Mouse (Mus musculus) forebrain, embryonic 15.5 days (tissue): ENCODE measurements around the gene Tmem8. TPM values are rescaled to one million over a fixed set of nuclear protein-coding genes. Genes with fewer than 3 reads are reported as not detected.
"Not testable (repeated sequence)": the region's sequence is repeated elsewhere in the genome, so short reads cannot be mapped to it uniquely, and the experiment has no call there.

Experiments used
- ATAC-seq: fragments of 200-750 bp; cut with Nextera tagmentation; replicated peaks from 2 replicates; pipeline ENCODE4 v1.8.0; 2017; ENCODE audit warnings: mild to moderate bottlenecking, moderate TSS enrichment, moderate library complexity
- H3K27ac ChIP-seq: fragments of 300-500 bp; sonication (generic); replicated peaks from 2 replicates; pipeline ENCODE4 v1.5.1; 2015; ENCODE audit warnings: mild to moderate bottlenecking, inconsistent platforms
- H3K27me3 ChIP-seq: fragments of 300-500 bp; sonication (generic); 2 replicates; pipeline ENCODE4 v1.6.1; 2015; ENCODE audit warnings: inconsistent platforms
- H3K36me3 ChIP-seq: fragments of 300-500 bp; sonication (generic); 2 replicates; pipeline ENCODE4 v1.6.1; 2015; ENCODE audit warnings: mild to moderate bottlenecking, inconsistent platforms
- H3K4me1 ChIP-seq: fragments of 300-500 bp; sonication (generic); 2 replicates; pipeline ENCODE4 v1.6.1; 2015; ENCODE audit warnings: inconsistent platforms
- H3K4me2 ChIP-seq: fragments of 300-500 bp; sonication (generic); replicated peaks from 2 replicates; pipeline ENCODE4 v1.6.1; 2015; ENCODE audit warnings: mild to moderate bottlenecking, inconsistent platforms
- H3K4me3 ChIP-seq: fragments of 300-500 bp; sonication (generic); 2 replicates; pipeline ENCODE4 v1.5.1; 2015; ENCODE audit warnings: mild to moderate bottlenecking, inconsistent platforms
- H3K9ac ChIP-seq: fragments of 300-500 bp; sonication (generic); replicated peaks from 2 replicates; pipeline ENCODE4 v1.6.1; 2015; ENCODE audit warnings: mild to moderate bottlenecking, inconsistent platforms
- H3K9me3 ChIP-seq: fragments of 300-500 bp; sonication (generic); 2 replicates; pipeline ENCODE4 v1.6.1; 2016; ENCODE audit warnings: inconsistent platforms
- WGBS: fragments of 180-500 bp; shearing (Covaris S2); methylation state at CpG from one replicate; pipeline ENCODE4 v1.1.7; 2015; ENCODE audit warnings: mixed read lengths; 5-methylcytosine and 5-hydroxymethylcytosine counted together
- polyA plus RNA-seq: library from polyadenylated mRNA; unstranded; fragments of >200 nt; fragmentation: Nextera tagmentation; extraction: Ambion mirVana; gene quantifications from 2 replicates; pipeline ENCODE4 v1.2.1, GENCODE M21; 2015

Gene Tmem8
- polyA plus RNA-seq, 1 experiment from 2014 or later, result 2.1 TPM

DNA sequence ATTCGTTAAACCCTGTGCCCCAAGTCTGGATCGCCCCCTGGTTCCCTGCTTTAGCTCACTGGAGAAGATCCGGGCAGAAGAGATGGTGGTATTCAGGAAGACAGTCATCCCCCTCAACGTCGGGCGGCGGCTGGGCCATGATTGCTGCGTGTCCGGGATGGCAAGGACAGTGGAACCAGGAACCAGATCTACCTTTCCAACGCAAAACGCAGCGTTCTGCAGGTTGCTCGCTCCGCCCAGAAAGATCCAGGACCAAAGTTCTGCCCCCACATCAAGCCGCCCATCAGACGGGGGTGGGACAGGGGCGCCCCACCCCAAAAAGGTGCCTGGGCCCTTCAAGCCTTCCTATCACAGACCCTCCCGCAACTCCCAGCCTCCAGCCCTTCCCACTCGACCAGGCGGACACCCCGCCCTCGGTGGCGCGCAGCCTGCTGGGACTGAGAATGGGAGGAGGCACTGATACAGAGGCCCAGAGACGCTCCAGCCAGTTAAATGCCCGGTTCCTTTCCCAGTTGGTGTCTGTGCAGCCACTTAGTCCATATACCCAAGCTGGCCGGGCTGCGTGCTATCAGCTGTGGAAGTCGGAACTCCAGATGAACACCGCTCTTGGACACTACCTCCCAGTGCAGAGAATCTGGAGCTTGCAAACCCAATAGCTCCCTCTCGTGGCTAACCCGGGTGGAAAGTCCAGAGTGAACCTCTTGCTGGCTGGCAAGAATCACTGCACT is 23.0 kb upstream of the Tmem8 start, which contains the start of gene Decr2:
Decr2 (minus strand) TSS at position 433 of the 728 bp plus-strand sequence.
- WGBS, result 2% methylated on average over 32 of the region's 32 CpGs
- H3K9me3 ChIP-seq, result no peaks in the 10 kb centered on the region

DNA sequence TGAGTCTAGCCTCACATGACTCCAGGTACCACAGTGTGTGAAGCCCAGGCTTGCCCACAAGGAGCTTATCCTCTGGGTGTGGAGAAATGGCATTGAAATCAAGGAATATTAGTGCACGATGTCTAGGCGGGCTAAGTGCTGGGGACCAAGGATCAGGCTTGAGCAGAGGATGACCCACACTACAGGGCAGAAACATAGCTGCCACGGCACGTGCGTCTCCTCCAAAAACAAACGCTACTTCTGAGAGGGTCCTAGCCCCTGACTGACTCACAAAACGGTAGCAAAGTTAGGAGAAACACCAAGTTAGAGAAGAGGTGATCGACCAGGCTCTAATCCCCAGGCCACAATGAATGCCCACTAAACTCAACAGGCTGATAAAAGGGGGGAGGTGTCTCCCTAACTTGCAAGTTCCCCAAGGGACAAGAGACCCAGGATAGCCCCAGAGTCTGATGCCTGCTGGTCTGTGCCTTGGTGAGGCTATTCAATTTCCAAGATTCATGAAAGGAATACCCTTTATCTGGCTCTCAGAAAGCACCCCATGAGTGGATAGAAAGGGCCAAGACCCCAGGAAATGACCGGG is 18.5 kb upstream of the Tmem8 start:
- H3K36me3 ChIP-seq, result no peaks in the 10 kb centered on the region
- H3K27ac ChIP-seq, result peak overlapping the region; percentile 63; the same call in 1 of the 2 replicates
- H3K27me3 ChIP-seq, result no peaks in the 10 kb centered on the region
- H3K4me3 ChIP-seq, result peak overlapping the region; percentile 58
- ATAC-seq, result no peak
- peak overlapping the region; percentile 72 for H3K9ac ChIP-seq
- peak overlapping the region; percentile 81 for H3K4me2 ChIP-seq
- WGBS, result 22% methylated on average over 9 of the region's 9 CpGs
- no peaks in the 10 kb centered on the region for H3K9me3 ChIP-seq
- H3K4me1 ChIP-seq, result peaks cover 13% of the 10 kb centered on the region

More for the DNA sequence above, 23.0 kb upstream of the Tmem8 start, which contains the start of gene Decr2:
- peak within 1 kb of the TSS; percentile 81 for H3K27ac ChIP-seq
- peak within 1 kb of the TSS; percentile 57 for H3K4me3 ChIP-seq
- H3K36me3 ChIP-seq, result no peaks in the 10 kb centered on the region
- ATAC-seq, result peak; percentile 86
- peak within 1 kb of the TSS; percentile 78 for H3K9ac ChIP-seq
- H3K4me2 ChIP-seq, result peak within 1 kb of the TSS; percentile 74
- H3K27me3 ChIP-seq, result no peaks in the 10 kb centered on the region
- peaks cover 6% of the 10 kb centered on the region; the same call in 1 of the 2 replicates for H3K4me1 ChIP-seq

DNA sequence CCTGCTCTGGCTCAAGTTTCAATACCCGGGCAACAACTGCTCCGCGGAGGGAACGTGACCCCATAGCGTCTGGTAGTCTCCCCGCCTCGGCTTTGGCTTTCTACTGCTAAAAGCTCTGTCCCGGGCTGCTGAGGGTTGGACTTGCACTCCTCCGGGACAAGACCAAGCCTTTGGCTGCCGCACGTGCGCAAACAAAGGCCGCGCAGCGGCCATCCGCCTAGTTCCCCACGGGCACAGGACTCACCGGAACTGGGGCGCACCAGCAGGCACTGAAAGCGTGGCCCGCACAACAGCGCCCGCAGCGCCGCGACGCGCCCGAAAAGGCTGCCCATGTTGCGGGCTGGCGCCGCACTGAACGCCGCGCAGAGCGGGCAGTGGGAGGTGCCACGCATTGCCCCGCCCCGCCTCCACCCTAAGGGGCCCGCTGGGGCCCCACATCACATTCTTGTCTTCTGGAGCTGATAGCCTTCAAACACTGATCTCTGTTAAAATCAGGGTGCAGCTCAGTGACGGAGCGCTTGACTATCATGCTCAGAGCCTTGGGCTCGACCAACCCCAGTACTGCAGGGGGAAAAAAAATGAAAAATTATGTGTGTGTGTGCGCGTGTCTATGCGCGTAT is 17.9 kb upstream of the Tmem8 start, which contains the start of gene Nme4:
Nme4 (minus strand) TSS at position 482 of the 620 bp plus-strand sequence.
- peak; percentile 86 for ATAC-seq
- Histone ChIP-seq H3K27me3 (no peaks in the 10 kb centered on the region), H3K9ac (peak within 1 kb of the TSS; percentile 72), H3K4me3 (peak within 1 kb of the TSS; percentile 58), H3K4me1 (peaks cover 13% of the 10 kb centered on the region), H3K4me2 (peak within 1 kb of the TSS; percentile 81), H3K27ac (peak within 1 kb of the TSS; percentile 63), H3K36me3 (no peaks in the 10 kb centered on the region), H3K9me3 (no peaks in the 10 kb centered on the region)
- WGBS, result 3% methylated on average over 47 of the region's 47 CpGs

DNA sequence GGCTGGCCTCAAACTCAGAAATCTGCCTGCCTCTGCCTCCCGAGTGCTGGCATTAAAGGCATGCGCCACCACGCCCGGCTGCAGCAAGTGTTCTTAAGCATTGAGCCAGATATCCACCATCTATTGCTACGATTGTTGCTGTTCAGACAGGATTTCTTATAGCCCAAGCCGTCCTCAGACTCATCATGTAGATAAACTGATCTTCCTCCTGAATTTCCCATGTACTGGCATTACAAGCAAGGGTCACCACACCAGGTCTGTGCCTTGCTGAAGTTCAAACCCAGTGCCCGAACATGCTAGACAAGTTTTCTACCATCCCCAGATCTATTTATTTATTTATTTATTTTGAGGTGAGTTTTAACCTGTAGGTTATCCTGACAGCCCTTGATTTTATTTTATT is 14.6 kb upstream of the Tmem8 start:
- Histone ChIP-seq H3K36me3 (no peaks in the 10 kb centered on the region), H3K27me3 (no peaks in the 10 kb centered on the region), H3K27ac (no peak overlapping the region), H3K4me1 (peaks cover 13% of the 10 kb centered on the region), H3K9me3 (no peaks in the 10 kb centered on the region), H3K9ac (no peak overlapping the region), H3K4me2 (no peak overlapping the region), H3K4me3 (no peak overlapping the region)
- ATAC-seq, result no peak
- WGBS, result 92% methylated on average over 7 of the region's 7 CpGs

DNA sequence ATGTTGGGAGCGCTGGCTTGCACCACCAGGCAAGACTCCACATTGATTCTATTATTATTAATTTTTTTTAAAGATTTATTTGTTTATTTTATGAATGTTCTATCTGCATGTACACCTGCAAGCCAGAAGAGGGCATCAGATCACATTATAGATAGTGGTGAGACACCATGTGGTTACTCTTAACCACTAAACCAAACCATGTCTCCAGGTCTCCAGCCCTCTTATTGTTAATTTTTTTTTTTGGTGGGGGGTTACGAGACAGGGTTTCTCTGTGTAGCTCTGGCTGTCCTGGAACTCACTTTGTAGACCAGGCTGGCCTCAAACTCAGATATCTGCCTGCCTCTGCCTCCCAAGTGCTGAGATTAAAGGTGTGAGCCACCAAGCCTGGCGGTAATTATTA is 13.8 kb upstream of the Tmem8 start:
- not testable (repeated sequence) for H3K9ac ChIP-seq, H3K9me3 ChIP-seq, H3K36me3 ChIP-seq, H3K27ac ChIP-seq, H3K27me3 ChIP-seq, H3K4me3 ChIP-seq, H3K4me2 ChIP-seq, ATAC-seq
- WGBS, result 54% methylated on average over 3 of the region's 3 CpGs
- peaks cover 13% of the 10 kb centered on the region for H3K4me1 ChIP-seq

DNA sequence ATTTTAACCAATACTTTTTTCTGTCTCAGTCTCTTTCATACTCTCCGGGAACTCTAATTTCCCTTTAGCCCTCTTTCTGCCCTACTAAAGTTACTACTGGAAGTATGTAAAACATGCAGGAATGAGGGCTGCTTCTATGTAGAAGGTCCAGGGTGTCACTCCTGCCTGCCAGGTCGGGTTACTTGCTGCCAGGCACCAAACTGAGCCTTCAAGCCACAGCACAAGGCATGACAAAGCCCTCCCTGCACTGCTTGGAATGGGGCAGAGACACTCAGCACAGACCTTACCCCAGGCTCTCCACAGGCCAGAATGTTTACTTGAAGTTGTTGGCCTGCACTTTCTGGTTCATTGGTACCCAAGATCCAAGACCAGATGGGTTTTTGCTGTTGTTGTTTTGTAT is 12.9 kb upstream of the Tmem8 start:
- no peaks in the 10 kb centered on the region for H3K36me3 ChIP-seq
- H3K9ac ChIP-seq, result no peak overlapping the region
- peaks cover 6% of the 10 kb centered on the region for H3K4me1 ChIP-seq
- no peaks in the 10 kb centered on the region for H3K9me3 ChIP-seq
- no peak for ATAC-seq
- H3K27me3 ChIP-seq, result no peaks in the 10 kb centered on the region
- H3K4me2 ChIP-seq, result no peak overlapping the region
- H3K27ac ChIP-seq, result no peak overlapping the region
- 43% methylated on average over 2 of the region's 2 CpGs for WGBS
- no peak overlapping the region for H3K4me3 ChIP-seq

DNA sequence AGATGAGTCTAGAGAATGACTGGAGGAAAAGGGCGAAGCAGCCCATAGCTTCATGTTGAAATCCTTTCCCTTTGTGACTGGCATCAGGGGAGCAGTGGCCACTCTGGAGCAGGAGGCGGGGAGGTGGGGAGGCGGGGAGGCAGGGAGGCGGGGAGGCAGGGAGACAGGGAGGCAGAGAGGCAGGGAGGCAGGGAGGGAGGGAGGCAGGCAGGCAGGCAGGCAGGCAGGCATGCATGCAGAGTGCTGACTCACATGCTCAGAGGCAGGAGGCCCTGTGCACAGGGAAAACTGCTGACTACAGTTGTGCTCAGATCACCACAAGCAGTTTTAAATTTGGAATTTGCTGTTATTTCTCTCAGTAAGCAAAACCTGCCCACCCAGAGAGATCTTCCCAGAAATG is 11.6 kb upstream of the Tmem8 start:
- H3K9ac ChIP-seq, result no peak overlapping the region
- 40% methylated on average over 4 of the region's 4 CpGs for WGBS
- ATAC-seq, result no peak

DNA sequence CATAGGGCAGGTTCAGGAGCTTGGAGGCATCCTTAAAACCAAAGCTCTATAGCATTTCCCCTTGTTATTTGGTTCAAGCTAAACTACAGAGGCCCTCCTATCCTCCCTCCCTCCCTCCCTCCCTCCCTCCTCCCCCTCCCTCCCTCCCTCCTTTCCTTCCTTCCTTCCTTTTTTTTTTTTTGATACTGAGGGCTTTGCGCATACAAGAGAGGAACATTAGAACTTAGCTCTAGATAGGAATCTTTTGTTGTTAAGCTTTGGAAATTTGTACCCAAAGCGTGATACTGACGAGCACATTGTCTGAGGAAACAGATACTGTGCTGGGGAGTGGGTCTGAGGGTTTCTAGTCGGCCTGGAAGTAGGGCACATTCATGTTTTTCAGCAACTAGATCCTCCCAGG is 7.5 kb upstream of the Tmem8 start:
- H3K27ac ChIP-seq, result no peak overlapping the region
- no peak overlapping the region for H3K4me2 ChIP-seq
- H3K9ac ChIP-seq, result no peak overlapping the region
- 0 out of 2 replicates have a peak, but pooled peaks cover 1% of the 10 kb centered on the region for H3K27me3 ChIP-seq
- no peaks in the 10 kb centered on the region for H3K36me3 ChIP-seq
- no peak for ATAC-seq
- no peaks in the 10 kb centered on the region for H3K4me1 ChIP-seq
- WGBS, result 73% methylated on average over 3 of the region's 4 CpGs
- no peak overlapping the region for H3K4me3 ChIP-seq
- H3K9me3 ChIP-seq, result no peaks in the 10 kb centered on the region

More for the DNA sequence above, 11.6 kb upstream of the Tmem8 start:
- H3K4me2 ChIP-seq, result no peak overlapping the region
- no peak overlapping the region for H3K27ac ChIP-seq
- H3K27me3 ChIP-seq, result no peaks in the 10 kb centered on the region
- H3K4me1 ChIP-seq, result no peaks in the 10 kb centered on the region
- no peak overlapping the region for H3K4me3 ChIP-seq
- no peaks in the 10 kb centered on the region for H3K36me3 ChIP-seq
- H3K9me3 ChIP-seq, result no peaks in the 10 kb centered on the region

DNA sequence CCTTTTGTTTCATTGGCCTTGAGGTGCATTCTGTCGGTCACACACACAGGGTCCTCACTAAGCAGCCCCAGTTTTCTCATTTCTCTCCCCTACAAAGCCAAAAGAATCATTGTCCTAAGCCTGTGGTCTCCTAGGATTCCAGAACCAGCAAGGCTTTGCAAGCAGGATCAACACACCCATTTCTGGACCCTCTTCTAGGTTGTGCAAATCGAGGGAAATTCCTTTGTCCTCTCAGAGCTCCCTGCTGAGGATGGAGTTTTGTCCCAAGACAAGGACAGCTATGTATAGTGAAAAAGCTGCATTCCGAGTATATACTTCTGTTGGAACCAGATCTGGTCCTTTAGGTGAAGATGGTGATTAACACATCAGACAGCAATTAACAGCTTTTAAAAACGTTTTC is 2.9 kb upstream of the Tmem8 start:
- H3K4me3 ChIP-seq, result no peak overlapping the region
- WGBS, result 14% methylated on average over 4 of the region's 4 CpGs
- peaks cover 21% of the 10 kb centered on the region for H3K27me3 ChIP-seq
- H3K27ac ChIP-seq, result no peak overlapping the region
- H3K9ac ChIP-seq, result no peak overlapping the region
- H3K9me3 ChIP-seq, result no peaks in the 10 kb centered on the region
- H3K36me3 ChIP-seq, result no peaks in the 10 kb centered on the region
- H3K4me1 ChIP-seq, result peaks cover 6% of the 10 kb centered on the region
- H3K4me2 ChIP-seq, result no peak overlapping the region
- no peak for ATAC-seq

DNA sequence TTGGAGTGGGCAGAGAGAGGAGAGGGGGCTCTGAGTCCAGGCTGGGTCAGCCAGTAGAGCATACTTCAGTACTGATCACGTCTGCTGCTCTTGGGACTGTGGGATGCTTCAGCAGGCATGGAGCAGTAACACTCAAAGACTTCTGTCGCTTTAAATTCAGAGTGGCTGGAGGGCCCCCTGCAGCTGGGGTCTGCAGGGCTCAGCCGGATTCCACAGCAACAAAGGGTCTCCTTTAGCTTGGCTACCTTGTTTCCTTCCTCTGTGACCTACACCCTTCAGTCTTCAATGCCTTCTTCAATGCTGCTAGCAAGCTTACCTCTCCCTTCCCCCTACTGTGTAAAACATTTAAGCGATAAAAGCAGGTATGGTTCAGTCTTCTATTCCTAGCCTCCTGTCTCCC is 2.1 kb upstream of the Tmem8 start:
- no peak for ATAC-seq
- H3K4me2 ChIP-seq, result no peak overlapping the region

DNA sequence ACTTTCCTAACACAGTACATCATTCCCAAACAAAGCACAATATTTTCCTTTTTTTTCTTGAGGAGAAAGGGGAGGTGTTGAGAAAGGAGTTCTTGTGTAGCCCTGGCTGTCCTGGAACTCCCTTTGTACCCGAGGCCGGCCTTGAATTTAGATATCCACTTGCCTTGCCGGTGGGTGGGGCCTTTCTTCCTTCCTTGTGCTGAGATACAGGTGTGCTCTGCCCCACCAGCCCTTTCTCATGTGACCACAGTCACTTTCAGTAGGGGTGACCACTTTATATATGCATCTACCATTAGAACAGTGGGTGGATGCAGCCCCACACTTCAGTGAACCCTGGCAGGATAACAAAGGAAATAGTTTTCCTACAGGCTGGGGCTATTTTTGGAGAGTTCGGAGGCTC is 1.4 kb upstream of the Tmem8 start:
- Histone ChIP-seq H3K4me3 (no peak overlapping the region), H3K4me2 (no peak overlapping the region), H3K27ac (no peak overlapping the region), H3K27me3 (peaks cover 29% of the 10 kb centered on the region), H3K9me3 (no peaks in the 10 kb centered on the region), H3K36me3 (no peaks in the 10 kb centered on the region), H3K9ac (no peak overlapping the region), H3K4me1 (peaks cover 6% of the 10 kb centered on the region)
- no peak for ATAC-seq
- WGBS, result 23% methylated on average over 4 of the region's 4 CpGs

More for the DNA sequence above, 2.1 kb upstream of the Tmem8 start:
- H3K27me3 ChIP-seq, result peaks cover 29% of the 10 kb centered on the region
- H3K36me3 ChIP-seq, result no peaks in the 10 kb centered on the region
- H3K27ac ChIP-seq, result no peak overlapping the region
- WGBS, result under 1% methylated on average over 4 of the region's 4 CpGs
- peaks cover 6% of the 10 kb centered on the region for H3K4me1 ChIP-seq
- H3K4me3 ChIP-seq, result no peak overlapping the region
- H3K9me3 ChIP-seq, result no peaks in the 10 kb centered on the region
- no peak overlapping the region for H3K9ac ChIP-seq

DNA sequence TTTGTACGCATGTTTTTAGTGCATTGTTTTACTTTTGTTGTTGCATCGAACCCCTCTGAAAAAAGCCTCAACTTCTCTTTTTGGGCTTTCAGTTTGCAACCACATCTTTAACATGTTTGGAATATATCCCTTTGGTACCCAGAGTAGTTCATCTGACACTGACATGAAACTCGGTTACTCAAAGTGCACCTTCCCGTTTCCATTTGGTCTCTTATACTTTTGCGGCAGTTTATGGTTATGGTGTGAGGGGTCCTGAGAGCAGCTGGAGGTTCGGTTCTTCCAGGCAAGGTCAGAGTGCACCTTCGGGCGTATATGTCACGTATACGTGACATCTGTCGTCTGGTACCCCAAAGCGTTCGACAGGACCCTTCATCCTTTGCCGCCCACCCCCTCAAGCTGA is 348 bp upstream of the Tmem8 start:
- Histone ChIP-seq H3K27ac (no peak overlapping the region), H3K4me2 (peak overlapping the region; percentile 70)
- 0 out of 2 replicates have a peak, but pooled peaks have one; percentile 4 for ATAC-seq

More for the DNA sequence above, 348 bp upstream of the Tmem8 start:
- peaks cover 6% of the 10 kb centered on the region for H3K4me1 ChIP-seq
- 18% methylated on average over 14 of the region's 14 CpGs for WGBS
- H3K9ac ChIP-seq, result peak overlapping the region; percentile 79
- H3K27me3 ChIP-seq, result peaks cover 29% of the 10 kb centered on the region
- H3K4me3 ChIP-seq, result peak overlapping the region; percentile 58
- H3K36me3 ChIP-seq, result no peaks in the 10 kb centered on the region
- no peaks in the 10 kb centered on the region for H3K9me3 ChIP-seq
